Mouse (Mus musculus) embryonic facial prominence, embryonic 12.5 days (tissue): ENCODE results near the gene Gm21663. TPM values are rescaled to one million over a fixed set of nuclear protein-coding genes. Genes with fewer than 3 reads are reported as not detected.
"Not testable (repeated sequence)": the region's sequence is repeated elsewhere in the genome, so short reads cannot be mapped to it uniquely, and the experiment has no call there.

Experiments used
- ATAC-seq: fragments of 200-750 bp; cut with Nextera tagmentation; 2 replicates; pipeline ENCODE4 v1.8.0; 2017; ENCODE audit not compliant: insufficient number of reproducible peaks, insufficient read depth, low FRiP score, low TSS enrichment
- H3K27ac ChIP-seq: fragments of 300-500 bp; sonication (generic); 2 replicates; pipeline ENCODE4 v1.5.1; 2016; ENCODE audit warnings: mild to moderate bottlenecking
- H3K27me3 ChIP-seq: fragments of 300-500 bp; sonication (generic); 2 replicates; pipeline ENCODE4 v1.6.1; 2016; ENCODE audit warnings: mild to moderate bottlenecking, moderate library complexity
- H3K36me3 ChIP-seq: fragments of 300-500 bp; sonication (generic); 2 replicates; pipeline ENCODE4 v1.6.1; 2016; ENCODE audit warnings: mild to moderate bottlenecking
- H3K4me1 ChIP-seq: fragments of 300-500 bp; sonication (generic); 2 replicates; pipeline ENCODE4 v1.6.1; 2016
- H3K4me2 ChIP-seq: fragments of 300-500 bp; sonication (generic); replicated peaks from 2 replicates; pipeline ENCODE4 v1.6.1; 2016; ENCODE audit warnings: mild to moderate bottlenecking, moderate library complexity
- H3K4me3 ChIP-seq: fragments of 300-500 bp; sonication (generic); 2 replicates; pipeline ENCODE4 v1.5.1; 2016; ENCODE audit warnings: mild to moderate bottlenecking
- H3K9ac ChIP-seq: fragments of 300-500 bp; sonication (generic); 2 replicates; pipeline ENCODE4 v1.6.1; 2016; ENCODE audit warnings: mild to moderate bottlenecking, moderate library complexity
- H3K9me3 ChIP-seq: fragments of 300-500 bp; sonication (generic); 2 replicates; pipeline ENCODE4 v1.6.1; 2016; ENCODE audit warnings: mild to moderate bottlenecking, moderate library complexity
- WGBS: fragments of 180-500 bp; shearing (Covaris S2); methylation state at CpG from one replicate; pipeline ENCODE4 v1.1.7; 2016; 5-methylcytosine and 5-hydroxymethylcytosine counted together
- polyA plus RNA-seq: library from polyadenylated mRNA; unstranded; fragments of >200 nt; fragmentation: Nextera tagmentation; extraction: Ambion mirVana; gene quantifications from 2 replicates; pipeline ENCODE4 v1.2.1, GENCODE M21; 2016

Gm21663 gene
- not detected in 2 replicates for polyA plus RNA-seq

DNA sequence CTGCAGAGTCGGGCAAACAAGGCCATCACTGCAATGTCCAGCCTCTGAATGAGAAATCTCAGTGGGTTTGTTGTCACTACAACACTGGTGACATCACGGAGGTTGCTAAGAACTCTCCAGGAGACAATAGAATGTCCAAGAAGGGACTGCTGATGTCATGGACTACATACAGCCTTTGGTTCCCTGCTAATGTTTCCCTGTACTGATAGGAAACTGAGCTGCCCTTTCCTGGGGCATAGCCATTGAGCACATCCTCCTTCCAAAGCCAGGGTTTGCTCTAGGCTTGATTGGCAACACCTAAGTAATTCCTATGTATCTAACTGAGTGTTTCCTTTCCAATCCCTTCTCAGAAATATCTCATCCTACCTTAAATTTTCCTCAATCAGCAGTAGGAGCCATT lies at the start of gene Gm21663:
Gm21663 (minus strand) TSS at position 101 of the 400 bp plus-strand sequence.
- H3K36me3 ChIP-seq, H3K4me2 ChIP-seq, ATAC-seq, H3K27me3 ChIP-seq, H3K4me3 ChIP-seq, H3K4me1 ChIP-seq, H3K27ac ChIP-seq, H3K9me3 ChIP-seq, H3K9ac ChIP-seq: not testable (repeated sequence)
- 57% methylated on average over 2 of the region's 2 CpGs for WGBS

GRCm38 (mm10) chr5:25988550-25988949 lies 46.4 kb upstream of the Gm21663 start, which contains the start of gene Gm21698:
TSS of gene Gm21698 (minus strand) at chr5:25988650.
- not testable (repeated sequence) for H3K4me1 ChIP-seq, H3K9me3 ChIP-seq, H3K9ac ChIP-seq, H3K36me3 ChIP-seq, H3K4me2 ChIP-seq, H3K27ac ChIP-seq, H3K4me3 ChIP-seq, H3K27me3 ChIP-seq, ATAC-seq
- no CpG with 5 or more reads among the region's 3 CpGs for WGBS

DNA sequence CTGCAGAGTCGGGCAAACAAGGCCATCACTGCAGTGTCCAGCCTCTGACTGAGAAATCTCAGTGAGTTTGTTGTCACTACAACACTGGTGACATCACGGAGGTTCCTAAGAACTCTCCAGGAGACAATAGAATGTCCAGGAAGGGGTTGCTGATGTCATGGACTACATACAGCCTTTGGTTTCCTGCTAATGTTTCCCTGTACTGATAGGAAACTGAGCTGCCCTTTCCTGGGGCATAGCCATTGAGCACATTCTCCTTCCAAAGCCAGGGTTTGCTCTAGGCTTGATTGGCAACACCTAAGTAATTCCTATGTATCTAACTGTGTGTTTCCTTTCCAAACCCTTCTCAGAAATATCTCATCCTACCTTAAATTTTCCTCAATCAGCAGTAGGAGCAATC lies 30.4 kb upstream of the Gm21663 start, which contains the start of gene Gm21680:
Gm21680 (minus strand) TSS at position 101 of the 400 bp plus-strand sequence.
- H3K9me3 ChIP-seq, H3K9ac ChIP-seq, H3K4me1 ChIP-seq, H3K4me3 ChIP-seq, ATAC-seq, H3K27ac ChIP-seq, H3K36me3 ChIP-seq, H3K4me2 ChIP-seq, H3K27me3 ChIP-seq: not testable (repeated sequence)
- no CpG with 5 or more reads among the region's 2 CpGs for WGBS

DNA sequence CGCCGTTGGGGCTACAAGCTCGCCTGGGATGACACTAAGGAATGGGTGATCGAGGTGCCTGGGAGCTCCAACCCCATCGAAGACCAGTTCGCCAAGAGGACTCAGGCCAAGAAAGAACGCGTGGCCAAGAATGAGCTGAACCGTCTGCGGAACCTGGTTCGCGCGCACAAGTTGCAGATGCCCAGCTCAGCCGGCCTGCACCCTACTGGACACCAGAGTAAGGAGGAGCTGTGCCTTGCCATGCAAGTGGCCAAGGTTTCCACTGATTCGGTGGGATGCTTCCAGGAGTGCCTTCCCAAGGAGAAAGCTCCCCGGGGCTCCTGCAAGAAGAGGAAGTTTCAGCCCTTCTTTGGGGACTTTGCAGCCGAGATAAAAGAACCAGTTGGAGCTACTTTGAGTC lies 14.9 kb upstream of the Gm21663 start:
- WGBS: 69% methylated on average over 17 of the region's 17 CpGs
- H3K4me3 ChIP-seq, ATAC-seq: not testable (repeated sequence)

DNA sequence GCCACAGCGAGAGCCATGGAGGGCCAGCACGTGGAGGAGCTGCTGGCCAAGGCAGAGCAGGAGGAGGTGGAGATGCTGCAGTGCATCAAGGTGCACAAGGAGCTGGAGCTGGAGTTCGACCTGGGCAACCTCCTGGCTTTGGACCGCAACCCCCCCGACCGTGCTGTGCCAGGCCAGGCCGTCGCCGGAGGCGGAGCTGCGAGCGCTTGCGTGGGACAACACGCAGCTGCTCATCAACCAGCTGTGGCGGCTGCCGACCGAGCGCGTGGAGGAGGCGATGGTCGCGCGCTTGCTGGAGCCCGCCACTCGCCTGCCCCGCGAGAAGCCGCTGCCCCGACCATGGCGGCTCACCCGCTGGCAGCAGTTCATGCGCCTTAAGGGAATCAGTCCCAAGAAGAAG lies 14.4 kb upstream of the Gm21663 start:
- ATAC-seq, H3K9ac ChIP-seq, H3K27ac ChIP-seq, H3K9me3 ChIP-seq, H3K27me3 ChIP-seq, H3K4me1 ChIP-seq, H3K4me3 ChIP-seq, H3K36me3 ChIP-seq: not testable (repeated sequence)
- H3K4me2 ChIP-seq: peak overlapping the region; percentile 35
- 37% methylated on average over 31 of the region's 32 CpGs for WGBS

More for the DNA sequence above, 14.9 kb upstream of the Gm21663 start:
- H3K9ac ChIP-seq, H3K27me3 ChIP-seq, H3K4me1 ChIP-seq, H3K36me3 ChIP-seq, H3K27ac ChIP-seq, H3K9me3 ChIP-seq: not testable (repeated sequence)
- H3K4me2 ChIP-seq: peak overlapping the region; percentile 35

GRCm38 (mm10) chr5:25954317-25954716 lies 12.1 kb upstream of the Gm21663 start, which contains the start of gene Gm21671:
TSS of gene Gm21671 (minus strand) at chr5:25954417.
- not testable (repeated sequence) for H3K27me3 ChIP-seq, H3K36me3 ChIP-seq, H3K4me3 ChIP-seq, H3K27ac ChIP-seq, H3K4me2 ChIP-seq, H3K9ac ChIP-seq, ATAC-seq, H3K4me1 ChIP-seq, H3K9me3 ChIP-seq
- WGBS: 82% methylated on average over 2 of the region's 2 CpGs

- H3K4me1 ChIP-seq, H3K9ac ChIP-seq, H3K27ac ChIP-seq, H3K36me3 ChIP-seq, H3K4me3 ChIP-seq, H3K9me3 ChIP-seq, H3K4me2 ChIP-seq, H3K27me3 ChIP-seq, ATAC-seq: not testable (repeated sequence)
- 83% methylated on average over 2 of the region's 2 CpGs for WGBS
Observed at GRCm38 (mm10) chr5:25945391-25945790, 3.2 kb upstream of the Gm21663 start.

- H3K9me3 ChIP-seq: no peaks in the 10 kb centered on the region
- H3K4me1 ChIP-seq: no peaks in the 10 kb centered on the region
- 91% methylated on average over 1 of the region's 1 CpGs for WGBS
- no peak overlapping the region for H3K27ac ChIP-seq
- no peak overlapping the region for H3K4me2 ChIP-seq
- no peaks in the 10 kb centered on the region for H3K36me3 ChIP-seq
- H3K9ac ChIP-seq: no peak overlapping the region
- no peaks in the 10 kb centered on the region for H3K27me3 ChIP-seq
- no peak overlapping the region for H3K4me3 ChIP-seq
- no peak for ATAC-seq
Observed at GRCm38 (mm10) chr5:25891321-25891720, 50.9 kb downstream of the Gm21663 start.

DNA sequence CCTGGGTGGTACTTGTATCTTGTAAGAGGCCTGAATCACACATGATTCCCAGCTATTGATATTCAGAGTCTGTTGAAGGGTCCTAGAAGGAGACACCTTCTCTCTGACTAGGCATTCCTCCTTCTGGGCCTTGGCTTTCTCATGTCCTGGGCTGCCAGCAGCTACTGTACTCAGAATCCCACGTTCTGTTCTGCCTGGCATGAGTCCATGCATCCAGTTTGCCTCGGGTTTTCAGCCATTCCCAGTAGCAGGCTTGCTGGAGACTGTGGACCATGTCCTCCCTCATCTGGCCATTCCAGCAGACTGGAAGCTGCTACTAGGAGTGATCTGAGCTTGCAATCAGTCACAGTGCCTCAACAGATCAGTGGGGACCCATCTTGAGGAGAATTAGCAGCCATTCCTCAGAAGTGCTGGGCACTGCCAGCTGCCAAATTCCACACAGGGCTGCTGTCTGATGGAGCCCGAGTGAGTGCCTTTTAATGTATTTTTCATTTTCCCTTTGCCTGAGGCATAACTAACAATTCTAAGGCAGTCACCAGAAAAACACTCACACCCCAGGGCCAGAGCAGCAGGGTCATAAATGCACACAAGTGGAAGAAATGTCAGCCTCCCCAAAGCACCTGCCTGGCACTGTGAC lies 52.3 kb downstream of the Gm21663 start:
- Histone ChIP-seq H3K9ac (no peak overlapping the region), H3K9me3 (peaks cover 7% of the 10 kb centered on the region; the same call in 1 of the 2 replicates), H3K4me2 (no peak overlapping the region), H3K27me3 (no peaks in the 10 kb centered on the region), H3K36me3 (no peaks in the 10 kb centered on the region), H3K27ac (no peak overlapping the region), H3K4me1 (no peaks in the 10 kb centered on the region), H3K4me3 (no peak overlapping the region)
- ATAC-seq: no peak
- 56% methylated on average over 3 of the region's 3 CpGs for WGBS

DNA sequence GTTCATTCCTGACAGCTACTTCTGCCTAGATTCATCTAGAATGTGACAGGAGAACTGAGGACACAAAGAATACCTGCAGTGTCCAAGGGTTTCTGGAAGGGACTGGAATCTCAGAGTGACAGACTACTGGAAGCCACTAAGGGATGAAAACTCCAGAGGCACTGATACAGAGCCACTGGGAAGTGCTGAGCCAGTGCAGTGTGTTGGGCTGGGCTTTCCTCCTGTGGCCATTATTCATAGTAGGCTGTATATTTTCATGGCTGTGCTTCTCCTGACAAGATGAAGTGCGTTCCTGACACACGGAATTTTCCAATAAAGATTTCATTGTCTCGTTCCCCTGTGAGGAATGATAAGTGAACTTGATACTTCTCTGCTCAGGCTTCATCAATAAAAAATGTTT lies 55.5 kb downstream of the Gm21663 start:
- no peaks in the 10 kb centered on the region for H3K27me3 ChIP-seq
- no peak overlapping the region for H3K27ac ChIP-seq
- H3K9me3 ChIP-seq: peaks cover 7% of the 10 kb centered on the region; the same call in 1 of the 2 replicates
- H3K4me1 ChIP-seq: no peaks in the 10 kb centered on the region
- H3K4me3 ChIP-seq: no peak overlapping the region
- H3K4me2 ChIP-seq: no peak overlapping the region
- H3K36me3 ChIP-seq: no peaks in the 10 kb centered on the region
- WGBS: 81% methylated on average over 3 of the region's 3 CpGs
- H3K9ac ChIP-seq: no peak overlapping the region
- ATAC-seq: no peak
